Mouse (Mus musculus) MEL (cell line): ENCODE data around the gene Frmd4a. TPM values are rescaled to one million over a fixed set of nuclear protein-coding genes. Genes with fewer than 3 reads are reported as not detected.

Experiments used
- DNase-seq: peaks from one replicate; pipeline ENCODE4 v3.0.0; 2011; ENCODE audit warnings: low read depth, low spot score
- H3K27ac ChIP-seq: 2 replicates; pipeline ENCODE4 v1.5.1; 2012; ENCODE audit warnings: low read depth, mild to moderate bottlenecking, control low read depth, low read length, moderate library complexity; ENCODE audit not compliant: control insufficient read depth
- H3K27me3 ChIP-seq, 2 experiments: fragments of 150-350 bp in 1 of 2; sonication (generic) in 1 of 2; 2 replicates each; pipeline ENCODE4 v1.6.1; 2012; ENCODE audit warnings: low read length in 2 of 2, mild to moderate bottlenecking in 2 of 2, improper control_type of control experiment in 1 of 2, moderate library complexity in 1 of 2; ENCODE audit not compliant: insufficient read depth in 2 of 2, control insufficient read depth in 1 of 2
- H3K36me3 ChIP-seq, 2 experiments: 2 replicates each; pipeline ENCODE4 v1.6.1; 2012 to 2014; ENCODE audit warnings: low read length in 2 of 2, improper control_type of control experiment in 1 of 2, inconsistent platforms in 1 of 2, mild to moderate bottlenecking in 1 of 2; ENCODE audit not compliant: insufficient read depth in 2 of 2, control insufficient read depth in 1 of 2
- H3K4me1 ChIP-seq, 2 experiments: fragments of 150-350 bp in 1 of 2; sonication (generic) in 1 of 2; 2 replicates each; pipeline ENCODE4 v1.6.1; 2012; ENCODE audit warnings: low read length in 2 of 2, improper control_type of control experiment in 1 of 2, mild to moderate bottlenecking in 1 of 2; ENCODE audit not compliant: insufficient read depth in 2 of 2, control insufficient read depth in 1 of 2
- H3K4me3 ChIP-seq, 2 experiments: fragments of 150-350 bp in 1 of 2; sonication (generic) in 1 of 2; 2 replicates each; pipeline ENCODE4 v1.5.1; 2012; ENCODE audit warnings: low read depth in 2 of 2, low read length in 2 of 2, mild to moderate bottlenecking in 2 of 2, moderate library complexity in 2 of 2, control low read depth in 1 of 2, improper control_type of control experiment in 1 of 2; ENCODE audit not compliant: control insufficient read depth in 1 of 2, insufficient read depth in 1 of 2
- H3K79me2 ChIP-seq: 2 replicates; pipeline ENCODE4 v1.6.1; 2012; ENCODE audit warnings: mild to moderate bottlenecking, low read length, moderate library complexity; ENCODE audit not compliant: control insufficient read depth, poor library complexity, insufficient read depth
- H3K9ac ChIP-seq: 2 replicates; pipeline ENCODE4 v1.6.1; 2012; ENCODE audit warnings: low read depth, mild to moderate bottlenecking, control low read depth, low read length, moderate library complexity; ENCODE audit not compliant: control insufficient read depth, poor library complexity, severe bottlenecking
- H3K9me3 ChIP-seq: fragments of 150-350 bp; sonication (generic); replicated peaks from 2 replicates; pipeline ENCODE4 v1.6.1; 2012; ENCODE audit warnings: mild to moderate bottlenecking, low read length, improper control_type of control experiment, moderate library complexity; ENCODE audit not compliant: insufficient read depth
- BHLHE40 ChIP-seq: IDR thresholded peaks from 2 replicates; pipeline ENCODE4 v1.6.1; 2012; ENCODE audit warnings: low read depth, mild to moderate bottlenecking, inconsistent platforms, low read length, improper control_type of control experiment, borderline replicate concordance
- CHD1 ChIP-seq: IDR thresholded peaks from 2 replicates; pipeline ENCODE4 v1.6.1; 2012; ENCODE audit warnings: low read depth, mild to moderate bottlenecking, inconsistent platforms, low read length, improper control_type of control experiment
- CHD2 ChIP-seq: IDR thresholded peaks from 2 replicates; pipeline ENCODE4 v1.6.1; 2011; ENCODE audit warnings: low read length, improper control_type of control experiment
- CTCF ChIP-seq, 3 experiments: IDR thresholded peaks in 2 of 3; conservative IDR thresholded peaks in 1 of 3; 2 replicates each; pipeline ENCODE4 v1.5.1; 2011 to 2012; ENCODE audit warnings: low read length in 3 of 3, low read depth in 2 of 3, mild to moderate bottlenecking in 2 of 3, improper control_type of control experiment in 1 of 3, inconsistent platforms in 1 of 3, mixed read lengths in 1 of 3, moderate library complexity in 1 of 3; ENCODE audit not compliant: control insufficient read depth in 1 of 3, insufficient read depth in 1 of 3, poor library complexity in 1 of 3, severe bottlenecking in 1 of 3
- E2F4 ChIP-seq: IDR thresholded peaks from 2 replicates; pipeline ENCODE4 v1.6.1; 2011; ENCODE audit warnings: low read depth, low read length, improper control_type of control experiment, borderline replicate concordance
- ELF1 ChIP-seq: IDR thresholded peaks from 2 replicates; pipeline ENCODE4 v1.6.1; 2014; ENCODE audit warnings: low read depth, mild to moderate bottlenecking, inconsistent platforms, low read length, improper control_type of control experiment, moderate library complexity
- EP300 ChIP-seq, 2 experiments: IDR thresholded peaks; 2 replicates each; pipeline ENCODE4 v1.6.1; 2011; ENCODE audit warnings: improper control_type of control experiment in 2 of 2, low read length in 2 of 2, low read depth in 1 of 2, mild to moderate bottlenecking in 1 of 2
- ETS1 ChIP-seq: IDR thresholded peaks from 2 replicates; pipeline ENCODE4 v1.6.1; 2012; ENCODE audit warnings: low read depth, mild to moderate bottlenecking, inconsistent platforms, low read length, improper control_type of control experiment, moderate library complexity
- GABPA ChIP-seq: IDR thresholded peaks from 2 replicates; pipeline ENCODE4 v1.6.1; 2012; ENCODE audit warnings: low read depth, mild to moderate bottlenecking, inconsistent platforms, low read length, improper control_type of control experiment, moderate library complexity
- GATA1 ChIP-seq: IDR thresholded peaks from 2 replicates; pipeline ENCODE4 v1.6.1; 2011; ENCODE audit warnings: low read depth, low read length, improper control_type of control experiment
- HCFC1 ChIP-seq: IDR thresholded peaks from 2 replicates; pipeline ENCODE4 v1.6.1; 2012; ENCODE audit warnings: low read depth, mild to moderate bottlenecking, inconsistent platforms, low read length, improper control_type of control experiment, moderate library complexity
- JUND ChIP-seq: IDR thresholded peaks from 2 replicates; pipeline ENCODE4 v1.6.1; 2011; ENCODE audit warnings: low read depth, mild to moderate bottlenecking, improper control_type of control experiment, low read length
- KAT2A ChIP-seq: conservative IDR thresholded peaks from 2 replicates; pipeline ENCODE4 v1.6.1; 2012; ENCODE audit warnings: low read depth, low read length, improper control_type of control experiment, inconsistent platforms
- MAFK ChIP-seq: IDR thresholded peaks from 2 replicates; pipeline ENCODE4 v1.6.1; 2011; ENCODE audit warnings: low read depth, mild to moderate bottlenecking, low read length, improper control_type of control experiment, borderline replicate concordance
- MAX ChIP-seq: IDR thresholded peaks from 2 replicates; pipeline ENCODE4 v1.6.1; 2011; ENCODE audit warnings: low read length, improper control_type of control experiment
- MAZ ChIP-seq: IDR thresholded peaks from 2 replicates; pipeline ENCODE4 v1.6.1; 2012; ENCODE audit warnings: low read depth, mild to moderate bottlenecking, inconsistent platforms, low read length, improper control_type of control experiment
- MEF2A ChIP-seq: IDR thresholded peaks from 2 replicates; pipeline ENCODE4 v1.6.1; 2014; ENCODE audit warnings: low read depth, mild to moderate bottlenecking, inconsistent platforms, low read length, improper control_type of control experiment; ENCODE audit not compliant: poor library complexity, insufficient replicate concordance, severe bottlenecking; ENCODE audit errors: extremely low read depth
- MXI1 ChIP-seq: IDR thresholded peaks from 2 replicates; pipeline ENCODE4 v1.6.1; 2011; ENCODE audit warnings: mild to moderate bottlenecking, low read depth, low read length, improper control_type of control experiment
- MYB ChIP-seq: IDR thresholded peaks from 2 replicates; pipeline ENCODE4 v1.6.1; 2011; ENCODE audit warnings: mild to moderate bottlenecking, low read depth, low read length, improper control_type of control experiment
- MYC ChIP-seq: IDR thresholded peaks from 2 replicates; pipeline ENCODE4 v1.6.1; 2011; ENCODE audit warnings: low read depth, mild to moderate bottlenecking, low read length, improper control_type of control experiment, moderate library complexity
- NELFE ChIP-seq: IDR thresholded peaks from 2 replicates; pipeline ENCODE4 v1.6.1; 2011; ENCODE audit warnings: low read depth, low read length, improper control_type of control experiment
- NRF1 ChIP-seq: IDR thresholded peaks from 2 replicates; pipeline ENCODE4 v1.6.1; 2014; ENCODE audit warnings: low read depth, mild to moderate bottlenecking, inconsistent platforms, low read length, improper control_type of control experiment, moderate library complexity; ENCODE audit not compliant: poor library complexity, insufficient read depth, severe bottlenecking
- POLR2A ChIP-seq, 2 experiments: IDR thresholded peaks; 2 replicates each; pipeline ENCODE4 v1.6.1; 2011 to 2012; ENCODE audit warnings: low read length in 2 of 2, mild to moderate bottlenecking in 2 of 2, control low read depth in 1 of 2, improper control_type of control experiment in 1 of 2, low read depth in 1 of 2, moderate library complexity in 1 of 2; ENCODE audit not compliant: control insufficient read depth in 1 of 2, insufficient read depth in 1 of 2, poor library complexity in 1 of 2
- POLR2AphosphoS2 ChIP-seq: IDR thresholded peaks from 2 replicates; pipeline ENCODE4 v1.6.1; 2011; ENCODE audit warnings: low read length, improper control_type of control experiment
- POLR2AphosphoS5 ChIP-seq: IDR thresholded peaks from 2 replicates; pipeline ENCODE4 v1.6.1; 2012; ENCODE audit warnings: low read depth, borderline replicate concordance, mild to moderate bottlenecking, inconsistent platforms, low read length, moderate library complexity, mixed read lengths
- RAD21 ChIP-seq: IDR thresholded peaks from 2 replicates; pipeline ENCODE4 v1.6.1; 2011; ENCODE audit warnings: mild to moderate bottlenecking, low read depth, low read length, improper control_type of control experiment
- RCOR1 ChIP-seq: IDR thresholded peaks from 2 replicates; pipeline ENCODE4 v1.6.1; 2012; ENCODE audit warnings: low read depth, mild to moderate bottlenecking, inconsistent platforms, low read length, improper control_type of control experiment
- SIN3A ChIP-seq: IDR thresholded peaks from 2 replicates; pipeline ENCODE4 v1.6.1; 2012; ENCODE audit warnings: low read length, improper control_type of control experiment, inconsistent platforms
- SMC3 ChIP-seq: IDR thresholded peaks from 2 replicates; pipeline ENCODE4 v1.6.1; 2011; ENCODE audit warnings: low read depth, low read length, improper control_type of control experiment
- TAL1 ChIP-seq: IDR thresholded peaks from 2 replicates; pipeline ENCODE4 v1.6.1; 2012; ENCODE audit warnings: mild to moderate bottlenecking, inconsistent platforms, low read length, moderate library complexity, mixed read lengths
- TBP ChIP-seq: IDR thresholded peaks from 2 replicates; pipeline ENCODE4 v1.8.0; 2011; ENCODE audit warnings: low read depth, low read length, improper control_type of control experiment
- TCF12 ChIP-seq: IDR thresholded peaks from 2 replicates; pipeline ENCODE4 v1.6.1; 2014; ENCODE audit warnings: low read depth, mild to moderate bottlenecking, inconsistent platforms, low read length, improper control_type of control experiment, moderate library complexity
- UBTF ChIP-seq: IDR thresholded peaks from 2 replicates; pipeline ENCODE4 v1.6.1; 2012; ENCODE audit warnings: low read depth, mild to moderate bottlenecking, inconsistent platforms, low read length, improper control_type of control experiment, moderate library complexity, borderline replicate concordance; ENCODE audit not compliant: insufficient read depth
- USF1 ChIP-seq: IDR thresholded peaks from 2 replicates; pipeline ENCODE4 v1.6.1; 2014; ENCODE audit warnings: low read depth, mild to moderate bottlenecking, inconsistent platforms, low read length, improper control_type of control experiment, moderate library complexity
- USF2 ChIP-seq, 2 experiments: IDR thresholded peaks; 2 replicates each; pipeline ENCODE4 v1.6.1; 2011 to 2012; ENCODE audit warnings: improper control_type of control experiment in 2 of 2, low read length in 2 of 2, borderline replicate concordance in 1 of 2, inconsistent platforms in 1 of 2, low read depth in 1 of 2, mild to moderate bottlenecking in 1 of 2; ENCODE audit not compliant: insufficient read depth in 1 of 2
- ZKSCAN1 ChIP-seq: IDR thresholded peaks from 2 replicates; pipeline ENCODE4 v1.6.1; 2012; ENCODE audit warnings: low read depth, mild to moderate bottlenecking, inconsistent platforms, low read length, improper control_type of control experiment, moderate library complexity
- ZMIZ1 ChIP-seq: IDR thresholded peaks from 2 replicates; pipeline ENCODE4 v1.6.1; 2012; ENCODE audit warnings: low read depth, mild to moderate bottlenecking, inconsistent platforms, low read length, improper control_type of control experiment, moderate library complexity
- ZNF384 ChIP-seq: IDR thresholded peaks from 2 replicates; pipeline ENCODE4 v1.6.1; 2012; ENCODE audit warnings: low read depth, mild to moderate bottlenecking, inconsistent platforms, low read length, improper control_type of control experiment
- polyA plus RNA-seq, 2 experiments: library from polyadenylated mRNA; stranded (reverse) in 1 of 2; unstranded in 1 of 2; fragments of >175 nt in 1 of 2; fragments of >200 nt in 1 of 2; gene quantifications; 2 replicates each; pipeline versions ENCODE4 v1.2.1 to v1.2.4; 2012; ENCODE audit warnings: low replicate concordance in 2 of 2, low read depth in 1 of 2; ENCODE audit not compliant: insufficient read length in 2 of 2, insufficient read depth in 1 of 2, missing spikeins in 1 of 2
- total RNA-seq: library from RNA; depleted of rRNA; stranded (reverse); fragments of 300-350 nt; gene quantifications from 2 replicates; pipeline ENCODE4 v1.2.3, GENCODE M21; 2012

The Frmd4a gene
- total and polyA plus RNA-seq, 3 experiments = 6.4 to 14.4 TPM; not detected in 1

DNA sequence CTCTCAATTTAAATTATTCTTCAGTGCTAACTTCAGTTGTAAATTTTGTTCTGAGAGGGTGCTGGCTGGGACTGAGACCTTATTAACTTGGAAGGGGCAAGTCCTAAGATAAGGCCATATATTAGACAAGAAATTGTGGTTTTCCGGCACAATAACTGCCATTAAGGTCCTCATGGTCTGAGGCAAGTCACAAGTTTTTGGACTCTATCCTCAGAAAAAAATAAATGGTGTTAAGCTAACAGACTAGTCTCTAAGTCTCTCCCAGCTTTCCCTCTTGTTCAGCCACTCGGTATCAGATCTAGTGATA lies 493.5 kb downstream of the Frmd4a start:
- Histone ChIP-seq H3K9me3 (no peaks in the 10 kb centered on the region), H3K4me3 (no peak overlapping the region), H3K27me3 (no peaks in the 10 kb centered on the region), H3K79me2 (no peaks in the 10 kb centered on the region), H3K9ac (no peak overlapping the region), H3K4me1 (peaks cover 11 to 13% of the 10 kb centered on the region in 2 experiments), H3K27ac (peak overlapping the region; percentile 81), H3K36me3 (peaks cover 0 to 11% of the 10 kb centered on the region in 2 experiments; a peak in 2 of 4 replicates)
- no peak for DNase-seq
- TF ChIP-seq POLR2AphosphoS2 (no peak), SMC3 (no peak), USF2 (IDR thresholded peaks at IDR 0.05; ENCODE audit: borderline replicate concordance in 1 of 2, insufficient read depth in 1 of 2, low read depth in 1 of 2, low read length in 2 of 2) (no peak), POLR2AphosphoS5 (no peak), ZMIZ1 (no peak), MEF2A (no peak), NELFE (no peak), NRF1 (no peak), MAFK (no peak), MXI1 (no peak), TBP (peak; percentile 43; the same call in 1 of the 2 replicates), MYB (peak; percentile 81), GATA1 (peak; percentile 55; the same call in 1 of the 2 replicates), MAZ (no peak), POLR2A (IDR thresholded peaks at IDR 0.05; ENCODE audit: control insufficient read depth in 1 of 2, insufficient read depth in 1 of 2, low read depth in 1 of 2, low read length in 2 of 2, poor library complexity in 1 of 2) (no peak), EP300 (IDR thresholded peaks at IDR 0.05; ENCODE audit: low read depth in 1 of 2, low read length in 2 of 2) (peak; percentile 72 to 88), RAD21 (no peak), ZKSCAN1 (no peak), RCOR1 (0 out of 2 replicates have a peak, but pooled peaks have one; percentile 19), JUND (no peak), TAL1 (no peak), E2F4 (no peak), KAT2A (no peak), SIN3A (peak; percentile 39; the same call in 1 of the 2 replicates), USF1 (no peak), CHD2 (no peak), CTCF (IDR thresholded peaks at IDR 0.05 in 2 of 3, conservative IDR thresholded peaks at IDR 0.05 in 1 of 3; ENCODE audit: control insufficient read depth in 1 of 3, insufficient read depth in 1 of 3, low read depth in 2 of 3, low read length in 3 of 3, poor library complexity in 1 of 3, severe bottlenecking in 1 of 3) (no peak), ELF1 (no peak), GABPA (no peak), BHLHE40 (no peak), ZNF384 (no peak), UBTF (no peak), MYC (peak; percentile 55; the same call in 1 of the 2 replicates), ETS1 (peak; percentile 62; the same call in 1 of the 2 replicates), MAX (no peak; the same call in 1 of the 2 replicates), TCF12 (no peak), CHD1 (no peak), HCFC1 (no peak)
